Mouse (Mus musculus) MN1 (cell line): Measurements from ENCODE around the gene Slc41a1.
"Not testable (repeated sequence)": the region's sequence is repeated elsewhere in the genome, so short reads cannot be mapped to it uniquely, and the experiment has no call there.

Experiments
- DNase-seq: peaks from one replicate; pipeline ENCODE4 v3.0.0-alpha.2; 2016; ENCODE audit warnings: low spot score

The Slc41a1 gene

DNA sequence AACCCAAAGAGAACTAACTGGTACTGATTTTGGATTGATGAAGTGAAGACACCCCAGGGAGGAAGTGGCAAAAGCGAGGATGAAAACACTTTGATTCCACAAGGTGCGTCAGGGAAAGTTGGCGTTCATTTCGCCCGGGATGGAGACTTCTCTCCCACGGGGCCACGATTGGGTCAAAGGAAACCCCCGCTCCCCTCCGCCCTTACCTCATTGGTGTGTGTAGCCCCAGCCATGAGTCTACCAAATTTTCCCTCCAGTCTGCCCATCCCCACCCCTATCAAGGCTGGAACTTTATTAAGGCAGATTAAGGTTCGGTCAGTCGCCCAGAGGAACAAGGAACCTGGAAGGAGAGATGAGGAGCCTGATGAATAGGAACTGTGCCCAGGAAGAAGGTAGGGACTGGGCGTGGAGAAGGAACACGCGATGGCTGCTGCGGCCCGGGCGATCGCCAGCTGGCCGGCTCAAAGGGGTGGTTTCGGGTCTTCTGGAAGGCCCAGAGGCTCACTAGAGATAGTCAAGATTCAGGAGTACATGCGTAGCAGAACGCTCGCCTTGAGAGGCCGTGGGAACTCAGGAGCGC, at the start of gene Slc41a1:
TSS of gene Slc41a1 (plus strand) at position 287 of the 580 bp plus-strand sequence.
- DNase-seq = no peak

DNA sequence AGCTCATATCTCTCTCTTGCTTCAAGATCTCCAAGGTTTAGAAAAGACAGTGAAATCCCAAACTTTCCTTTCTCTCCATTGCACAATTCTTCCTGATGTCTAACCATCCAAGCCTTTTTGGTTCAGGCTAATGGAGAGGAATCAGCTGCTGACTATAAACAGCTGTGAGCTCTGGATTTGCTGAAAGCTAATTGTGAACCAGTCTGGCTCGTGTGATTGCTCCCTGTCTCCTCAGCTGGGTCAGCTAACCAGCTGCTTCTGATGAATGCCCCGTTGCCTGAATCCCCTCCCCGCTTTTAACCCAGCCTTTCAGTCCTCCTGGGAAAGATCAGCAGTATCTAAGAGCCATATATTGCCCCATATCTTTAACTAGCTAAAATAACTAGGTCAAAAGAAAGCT, 32.7 kb upstream of the Slc41a1 start:
- no peak for DNase-seq

DNA sequence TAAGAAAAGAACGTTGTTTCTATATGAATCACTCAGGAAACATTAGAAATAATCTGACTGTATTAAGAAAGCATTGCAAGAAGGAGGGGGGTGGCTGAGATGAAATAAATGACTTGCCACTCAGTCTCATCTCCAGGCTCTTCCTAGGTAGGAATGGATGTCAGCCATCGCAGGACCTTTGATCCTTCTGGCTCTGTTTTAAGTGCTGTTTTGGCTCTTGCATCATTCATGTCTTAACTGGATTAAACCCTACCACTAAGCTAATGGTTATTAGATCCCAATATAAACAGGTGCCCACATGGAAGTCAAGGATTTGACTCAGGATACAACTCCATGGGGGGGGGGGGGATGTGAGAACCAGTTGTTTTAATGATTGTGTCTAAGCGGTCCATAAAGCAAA, 32.1 kb upstream of the Slc41a1 start:
- DNase-seq = no peak

DNA sequence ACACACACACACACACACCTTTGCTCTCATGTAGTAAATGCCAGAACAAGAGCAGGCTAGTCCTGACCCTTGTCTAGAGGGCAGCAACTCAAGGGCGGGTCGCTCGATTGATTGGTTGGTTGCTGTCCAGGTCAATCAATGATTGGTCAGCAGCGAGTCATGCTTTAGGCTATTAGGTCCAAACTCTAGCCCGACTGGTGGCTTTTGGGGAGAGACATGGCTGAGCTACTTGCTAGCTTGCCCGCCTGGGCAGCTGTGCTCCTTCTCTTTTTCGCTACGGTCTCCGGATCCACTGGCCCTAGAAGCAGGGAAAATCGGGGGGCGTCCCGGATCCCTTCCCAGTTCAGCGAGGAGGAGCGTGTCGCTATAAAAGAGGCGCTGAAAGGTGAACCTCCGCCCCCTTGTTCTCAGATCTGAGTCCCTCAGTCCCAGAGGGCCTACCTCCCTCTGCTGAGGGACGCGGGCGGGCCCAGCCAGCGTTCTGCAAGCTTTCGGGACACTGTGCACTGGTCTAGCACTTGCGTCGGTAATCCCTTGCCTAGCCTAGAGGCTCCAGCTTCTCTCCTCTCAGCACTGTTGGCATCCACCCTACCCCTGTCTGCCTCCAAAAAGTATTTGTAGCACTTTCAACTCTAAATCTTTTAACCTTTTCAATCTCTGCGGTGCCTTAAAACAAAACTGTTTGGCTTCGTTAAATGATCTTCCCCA, 29.9 kb upstream of the Slc41a1 start, which contains the start of gene Pm20d1:
TSS of gene Pm20d1 (plus strand) at position 180 of the 708 bp plus-strand sequence.
- DNase-seq = no peak

DNA sequence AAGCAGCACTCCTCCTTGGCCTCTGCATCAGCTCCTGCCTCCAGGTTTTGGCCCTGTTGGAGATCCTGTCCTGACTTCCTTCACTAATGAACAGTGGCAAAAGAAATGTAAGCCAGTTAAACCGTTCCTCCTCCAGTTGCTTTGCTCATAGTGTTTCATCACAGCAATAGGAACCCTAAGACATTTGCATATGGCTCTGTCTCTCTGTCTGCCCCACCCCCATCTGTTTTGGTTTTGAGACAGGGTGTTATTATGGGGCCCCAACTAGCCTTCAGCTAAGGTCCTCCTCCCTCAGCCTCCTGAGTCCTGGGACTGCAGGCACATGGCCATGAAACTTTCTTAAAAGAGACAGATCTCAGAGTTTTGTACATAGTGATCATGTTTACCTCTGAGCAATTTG, 27.3 kb upstream of the Slc41a1 start:
- DNase-seq = no peak

DNA sequence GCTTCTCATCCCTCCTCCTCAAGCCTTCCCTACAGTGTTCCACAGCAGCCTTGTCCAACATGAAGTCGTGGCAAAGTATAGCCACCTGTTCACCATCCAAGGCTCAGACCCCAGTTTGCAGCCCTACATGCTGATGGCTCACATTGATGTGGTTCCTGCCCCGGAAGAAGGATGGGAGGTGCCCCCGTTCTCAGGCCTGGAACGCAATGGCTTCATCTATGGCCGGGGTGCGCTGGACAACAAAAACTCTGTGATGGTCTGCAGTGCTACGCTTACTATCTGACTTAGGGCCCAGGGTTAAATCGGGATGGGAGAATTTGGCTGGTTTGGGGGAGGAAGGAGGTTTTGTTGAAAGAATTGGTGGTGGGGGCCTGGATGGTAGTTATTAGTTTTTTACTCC, 26.2 kb upstream of the Slc41a1 start:
- no peak for DNase-seq

DNA sequence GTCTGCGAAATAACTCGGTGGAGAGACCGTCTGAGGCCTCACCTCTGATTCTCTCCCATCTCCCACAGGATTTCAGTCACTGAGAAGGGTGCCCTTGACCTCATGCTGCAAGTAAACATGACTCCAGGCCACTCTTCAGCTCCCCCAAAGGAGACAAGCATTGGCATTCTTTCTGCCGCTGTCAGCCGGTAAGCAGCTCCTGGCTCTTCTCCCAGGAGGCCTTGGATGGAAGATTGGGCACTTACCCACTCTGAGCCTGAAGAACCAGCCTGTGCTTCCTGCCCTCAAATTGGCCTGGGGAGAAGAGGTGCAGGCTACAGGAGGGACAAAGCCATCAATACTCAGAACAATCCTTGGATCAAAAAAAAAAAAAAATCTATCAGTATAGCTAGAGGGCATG, 24.6 kb upstream of the Slc41a1 start:
- DNase-seq = no peak

DNA sequence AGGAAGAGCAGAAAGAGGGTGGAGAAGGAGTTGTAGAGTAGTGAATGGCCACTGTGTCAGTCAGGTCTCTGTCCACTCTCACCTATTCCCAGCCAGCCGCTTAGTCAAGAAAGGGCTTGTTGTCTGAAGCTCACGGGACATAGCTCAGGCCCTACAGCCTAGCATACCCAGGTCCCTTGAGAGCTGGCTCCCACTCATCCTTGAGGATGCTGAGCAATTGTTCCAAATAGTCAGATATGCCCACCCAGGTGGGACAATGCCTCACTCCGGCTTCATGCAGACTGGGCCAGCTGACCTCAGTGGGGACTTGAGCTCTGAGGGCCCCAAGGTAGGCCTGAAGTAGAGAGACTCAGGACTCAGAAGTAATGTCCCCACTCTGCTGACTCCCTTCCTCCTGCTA, 23.1 kb upstream of the Slc41a1 start:
- no peak for DNase-seq

DNA sequence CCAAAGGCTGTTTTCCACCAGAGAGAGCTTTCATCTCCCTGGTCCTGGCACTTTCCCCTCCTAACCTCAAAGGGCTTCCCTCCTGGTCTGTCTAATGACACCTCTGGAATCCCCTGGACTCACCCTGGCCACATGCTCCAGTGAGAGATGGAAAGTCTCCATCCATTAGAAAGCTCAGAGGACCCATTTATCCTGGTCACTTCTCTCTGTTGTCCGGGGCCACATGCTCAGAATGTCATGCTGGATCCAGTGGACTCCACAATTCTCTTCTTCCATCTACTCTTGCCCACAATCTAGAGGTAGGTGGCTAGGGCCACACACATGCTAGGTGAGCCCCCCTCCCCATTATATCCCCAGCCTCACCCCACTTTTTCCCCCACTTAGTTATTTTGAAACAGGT, 18.3 kb upstream of the Slc41a1 start:
- DNase-seq = no peak

DNA sequence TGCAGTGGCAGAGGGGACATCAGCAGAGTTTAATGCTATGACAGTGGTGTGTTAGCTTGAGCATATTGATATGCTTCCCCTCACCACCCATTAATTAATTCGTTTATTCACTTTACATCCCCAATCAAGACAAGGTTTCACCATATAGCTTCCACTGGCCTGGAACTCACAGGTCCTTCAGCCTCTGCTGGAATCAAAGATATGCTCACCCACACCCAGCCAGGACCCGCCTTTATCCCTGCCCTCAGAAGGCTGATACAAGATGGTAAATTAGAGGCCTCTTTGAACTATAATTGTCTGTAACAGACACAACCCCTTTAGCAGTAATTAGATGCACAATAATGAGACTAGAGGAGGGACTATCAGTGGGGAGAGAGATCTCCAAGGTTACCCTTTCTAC, 17.6 kb upstream of the Slc41a1 start:
- DNase-seq = no peak

DNA sequence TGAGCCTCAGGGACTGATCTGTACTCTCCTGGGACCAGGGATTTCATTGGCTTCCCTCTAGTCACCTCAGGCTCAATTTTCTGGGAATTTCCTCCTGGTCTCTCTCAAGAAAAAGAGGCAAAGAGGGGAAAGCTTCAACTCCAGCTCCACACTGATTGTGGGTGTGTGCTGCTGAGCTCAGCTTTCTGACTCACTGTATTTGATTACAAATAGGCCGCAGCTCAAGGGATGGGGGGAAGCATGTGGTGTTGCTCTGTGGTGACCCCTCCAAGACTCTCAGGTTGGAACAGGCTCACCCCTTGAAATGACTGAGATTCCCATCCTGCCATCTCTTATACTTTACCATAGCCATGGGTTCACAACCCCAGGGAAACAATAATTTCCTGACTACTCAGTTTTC, 15.9 kb upstream of the Slc41a1 start:
- no peak for DNase-seq

DNA sequence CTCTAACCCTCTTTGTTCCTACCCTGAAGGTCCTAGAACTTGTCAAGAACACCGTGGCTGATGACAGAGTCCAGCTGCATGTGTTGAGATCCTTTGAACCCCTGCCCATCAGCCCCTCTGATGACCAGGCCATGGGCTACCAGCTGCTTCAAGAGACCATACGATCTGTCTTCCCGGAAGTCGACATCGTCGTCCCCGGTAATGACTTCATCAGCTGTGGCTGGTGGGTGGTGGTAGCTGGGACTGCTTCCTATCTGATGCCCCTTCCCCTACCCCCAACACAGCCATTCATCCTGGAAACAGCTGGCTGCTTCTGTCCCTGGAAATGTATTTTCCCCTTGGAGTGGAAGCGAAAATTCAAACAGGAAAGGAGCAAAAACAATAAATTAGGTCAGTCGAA, 15.3 kb upstream of the Slc41a1 start:
- DNase-seq = no peak

DNA sequence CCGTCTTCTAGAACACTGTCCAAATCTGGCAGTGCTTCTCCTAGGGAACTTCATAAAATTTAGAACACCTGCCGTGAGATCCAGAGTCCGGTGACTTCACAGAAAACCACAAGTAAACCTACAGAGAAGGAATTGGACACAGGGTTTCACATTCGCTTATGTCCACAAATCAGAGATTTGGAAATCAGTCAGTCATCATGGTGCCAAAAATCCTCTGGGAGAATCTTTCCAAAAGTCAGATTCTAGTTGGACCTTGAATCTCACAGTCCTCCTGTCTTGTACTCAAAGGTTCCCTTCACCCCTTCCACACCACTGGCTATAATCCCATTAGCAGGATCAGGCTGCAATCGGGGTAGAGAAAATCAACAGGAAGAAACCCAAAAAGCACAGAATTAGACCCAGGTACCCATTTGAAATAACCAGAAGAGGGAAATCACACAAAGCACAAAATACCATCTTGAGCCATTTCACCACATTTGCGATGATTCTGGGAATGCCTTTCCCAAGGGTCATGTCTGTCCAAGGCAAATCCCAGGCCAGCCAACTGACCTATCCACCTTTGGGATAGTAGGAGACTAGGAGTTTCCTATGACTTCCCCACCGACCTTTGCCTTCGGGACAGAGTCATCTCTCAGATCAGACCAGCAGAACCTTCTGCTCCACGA, 14.5 kb upstream of the Slc41a1 start:
- no peak for DNase-seq

DNA sequence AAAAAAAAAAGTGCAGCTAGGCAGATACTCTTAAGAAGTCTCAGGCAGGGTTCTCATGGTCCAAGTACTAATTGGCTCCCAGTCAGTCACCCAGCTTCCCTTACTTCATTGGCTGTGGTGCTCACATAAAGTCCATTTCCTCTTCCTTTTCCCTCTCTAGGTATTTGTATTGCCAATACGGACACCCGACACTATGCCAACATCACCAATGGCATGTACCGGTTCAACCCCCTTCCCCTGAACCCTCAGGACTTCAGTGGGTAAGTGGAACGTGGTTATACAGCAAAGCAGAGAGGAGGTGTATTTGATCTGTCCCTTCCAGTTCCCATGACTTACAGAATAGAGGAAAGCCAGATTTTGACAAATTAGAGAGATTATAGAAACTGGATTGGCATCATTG, 13.6 kb upstream of the Slc41a1 start:
- DNase-seq = no peak

DNA sequence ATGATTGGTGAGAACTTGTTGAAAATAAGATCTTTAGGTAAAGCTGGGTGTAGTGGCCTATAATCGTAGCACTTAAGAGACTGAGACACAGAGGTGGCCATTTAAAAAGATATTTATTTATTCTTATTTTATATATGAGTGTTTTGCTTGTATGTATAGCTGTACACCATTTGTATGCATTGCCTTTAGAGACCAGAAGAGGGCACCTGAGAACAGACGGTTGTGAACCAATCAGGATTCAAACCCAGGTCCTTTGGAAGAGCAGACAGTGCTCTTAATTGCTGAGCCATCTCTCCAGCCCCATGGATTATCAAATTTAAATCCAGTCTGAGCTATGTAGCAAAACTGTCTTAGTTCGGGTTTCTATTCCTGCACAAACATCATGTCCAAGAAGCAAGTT, 13.1 kb upstream of the Slc41a1 start:
- no peak for DNase-seq

DNA sequence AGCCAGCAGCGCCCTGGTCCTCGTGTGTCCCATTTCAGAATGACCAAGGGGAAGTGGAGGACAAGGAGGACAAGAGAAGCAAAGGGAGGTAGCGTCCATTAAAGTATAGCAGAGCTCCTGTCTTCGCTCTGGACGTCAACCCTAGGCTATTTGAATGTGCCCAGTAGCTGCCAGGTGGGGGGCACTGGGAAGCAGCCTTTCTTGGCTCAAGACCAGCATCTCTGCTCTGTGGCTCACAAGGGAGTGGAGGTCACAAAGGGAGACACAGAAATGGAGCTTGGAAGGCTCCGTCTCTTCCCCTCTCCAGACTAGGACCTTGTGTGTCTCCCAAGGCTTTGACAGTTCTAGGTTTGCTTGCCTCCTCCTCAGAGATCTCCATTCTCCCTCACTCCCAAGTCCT, 10.4 kb upstream of the Slc41a1 start:
- no peak for DNase-seq

DNA sequence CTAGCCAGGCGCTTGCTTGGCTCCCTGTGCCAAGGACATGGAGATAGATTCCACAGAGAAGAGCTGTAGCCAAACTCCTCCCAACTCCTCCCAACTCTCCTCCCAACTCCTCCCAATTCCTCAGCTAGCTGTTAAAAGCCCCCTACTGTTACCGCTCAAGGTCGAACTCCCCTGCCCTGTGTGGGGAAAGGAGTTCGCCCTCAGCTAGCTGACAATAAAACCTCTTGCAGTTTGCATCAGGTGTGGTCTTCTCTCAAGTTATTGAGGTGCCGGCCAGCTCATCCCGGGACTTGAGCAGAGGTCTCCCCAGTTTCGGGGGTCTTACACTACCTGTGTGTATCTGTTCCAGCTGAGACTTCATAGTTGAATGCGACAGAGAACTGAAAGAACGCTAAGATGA, 6.9 kb upstream of the Slc41a1 start:
- not testable (repeated sequence) for DNase-seq

DNA sequence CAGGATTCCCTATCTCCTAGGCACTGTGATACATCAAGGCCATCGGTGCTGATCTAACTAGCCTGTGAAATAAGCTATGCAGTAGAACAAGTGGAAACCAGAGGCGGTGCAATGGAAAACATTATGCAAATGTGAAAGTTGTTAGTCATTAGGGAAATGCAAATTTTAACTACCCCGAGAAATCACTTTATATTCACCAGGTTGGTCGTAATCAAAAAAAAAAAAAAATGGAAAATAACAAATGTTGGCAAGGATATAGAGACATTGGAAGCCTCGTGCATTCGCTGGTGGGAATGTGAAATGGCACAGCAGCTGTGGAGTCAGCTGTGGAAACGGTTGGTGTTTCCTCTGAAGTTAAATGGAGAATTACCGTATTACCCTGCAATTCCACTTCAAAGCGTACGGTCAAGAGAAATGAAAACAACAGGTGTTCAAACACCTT, 6.4 kb upstream of the Slc41a1 start:
- DNase-seq = no peak

DNA sequence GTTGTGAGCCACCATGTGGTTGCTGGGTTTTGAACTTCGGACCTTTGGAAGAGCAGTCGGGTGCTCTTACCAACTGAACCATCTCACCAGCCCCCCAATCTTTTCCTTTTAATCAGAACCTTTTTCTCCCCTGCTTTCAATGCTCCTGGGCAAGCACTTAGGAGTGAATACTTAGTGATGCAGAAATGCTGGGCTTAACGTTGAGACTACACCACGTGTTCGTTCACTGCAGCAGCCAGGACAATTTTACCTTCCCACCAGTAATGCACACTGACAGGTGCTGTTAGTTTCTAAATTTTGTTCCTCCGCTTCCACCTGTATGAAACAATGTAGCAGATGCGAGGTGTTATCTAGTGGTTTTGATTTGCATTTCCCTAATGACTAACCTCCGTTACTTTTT, 5.0 kb upstream of the Slc41a1 start:
- no peak for DNase-seq

DNA sequence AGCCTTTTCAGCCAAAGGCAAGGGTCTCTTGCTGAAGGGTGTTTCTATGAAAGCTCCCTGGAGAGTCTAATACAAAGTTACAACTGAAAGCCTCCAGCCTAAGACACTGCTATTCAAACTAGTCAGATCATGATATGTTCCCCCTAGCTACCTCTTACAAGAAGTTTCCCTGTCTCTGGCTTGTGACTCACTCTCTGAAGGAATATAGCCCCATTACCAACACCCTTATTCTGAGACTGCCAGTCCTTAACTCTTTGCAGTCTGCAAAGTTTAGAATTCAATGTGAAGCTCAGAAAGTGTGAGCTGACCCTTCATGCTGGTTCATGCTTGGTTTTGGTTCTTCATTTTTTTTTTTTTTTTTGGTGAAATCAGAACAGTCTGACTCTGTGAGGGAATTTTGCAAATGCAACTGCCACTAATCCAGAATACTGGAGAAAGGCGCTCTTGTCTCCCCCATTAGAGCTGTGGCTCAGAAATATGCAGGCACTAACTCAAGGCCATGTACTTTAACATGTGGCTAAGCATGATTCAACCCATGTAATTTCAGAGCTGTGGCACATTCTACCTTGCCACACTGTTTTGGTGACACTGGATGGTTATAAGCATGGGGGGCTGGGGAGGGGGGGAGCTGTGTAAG, 4.3 kb upstream of the Slc41a1 start:
- DNase-seq = no peak

DNA sequence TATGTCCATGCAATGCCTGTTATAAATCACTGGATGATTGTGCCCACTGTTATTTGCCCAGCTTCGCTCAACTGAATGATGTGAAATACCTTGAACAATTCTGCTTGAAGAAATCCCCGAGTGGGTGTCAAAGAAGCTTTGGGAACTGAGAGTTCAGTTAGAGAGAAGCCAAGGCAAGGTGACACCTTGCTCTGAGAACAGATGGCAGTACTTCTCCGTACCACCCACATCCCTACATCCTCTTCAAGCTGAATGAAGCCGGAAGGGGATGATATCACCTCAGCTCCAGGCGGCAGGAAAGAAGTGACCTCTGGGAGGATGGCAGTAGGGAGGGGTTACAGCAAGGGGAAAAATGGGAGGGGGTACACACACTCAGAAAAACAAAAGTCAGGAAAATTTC, 3.7 kb upstream of the Slc41a1 start:
- DNase-seq = no peak

DNA sequence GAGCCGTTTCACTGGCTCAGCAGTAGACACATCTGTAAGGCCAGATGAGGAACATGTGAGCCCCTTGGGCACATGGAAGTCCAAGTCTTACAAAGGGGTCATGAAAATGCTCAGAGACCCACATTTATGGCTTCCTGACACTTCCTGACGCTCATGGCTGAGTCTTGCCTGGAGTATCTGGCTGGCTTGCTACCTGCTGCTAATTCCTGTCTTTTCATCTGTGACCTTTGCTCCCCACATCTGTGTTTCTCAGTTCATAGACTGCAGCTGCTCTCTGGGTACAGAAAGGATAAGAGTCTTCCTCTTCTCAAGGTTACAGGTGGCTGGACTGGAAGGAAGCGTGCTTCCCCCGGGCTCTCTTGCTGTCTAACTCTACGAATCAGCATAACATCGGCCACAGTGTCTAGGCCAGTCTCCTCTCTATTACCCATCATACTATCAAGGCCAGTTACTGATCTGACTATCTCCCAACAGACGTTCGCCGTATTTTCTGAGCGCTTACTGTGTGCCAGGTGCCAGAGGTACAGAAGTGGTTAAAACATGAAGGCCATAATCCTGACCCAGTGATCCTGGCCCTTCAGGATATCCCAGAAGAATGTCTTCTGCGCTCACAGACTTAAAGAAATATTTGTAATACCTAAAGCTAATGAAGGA, 2.6 kb upstream of the Slc41a1 start:
- no peak for DNase-seq
